Mouse (Mus musculus) ES-E14 (cell line): Measurements from ENCODE around the gene Prelid3b. TPM values are rescaled to one million over a fixed set of nuclear protein-coding genes. Genes with fewer than 3 reads are reported as not detected.

ENCODE experiments used
- DNase-seq: peaks from one replicate; pipeline ENCODE4 v3.0.0-alpha.2; 2013; ENCODE audit warnings: low read depth, low spot score
- H3K27ac ChIP-seq: 2 replicates; pipeline ENCODE4 v1.5.1; 2012; ENCODE audit warnings: low read depth, mild to moderate bottlenecking, low read length, moderate library complexity, mixed read lengths; ENCODE audit not compliant: poor library complexity, insufficient read depth, severe bottlenecking
- H3K36me3 ChIP-seq: 2 replicates; pipeline ENCODE4 v1.6.1; 2012; ENCODE audit warnings: mild to moderate bottlenecking, low read length, moderate library complexity, mixed read lengths; ENCODE audit not compliant: control insufficient read depth, poor library complexity, insufficient read depth, severe bottlenecking
- H3K4me1 ChIP-seq, 2 experiments: fragments of 150-350 bp in 1 of 2; sonication (generic) in 1 of 2; 2 replicates each; pipeline ENCODE4 v1.6.1; 2012; ENCODE audit warnings: low read length in 2 of 2, mild to moderate bottlenecking in 1 of 2, mixed read lengths in 1 of 2; ENCODE audit not compliant: control insufficient read depth in 2 of 2, insufficient read depth in 2 of 2, poor library complexity in 1 of 2
- H3K4me3 ChIP-seq, 2 experiments: fragments of 150-350 bp in 1 of 2; sonication (generic) in 1 of 2; 2 replicates each; pipeline ENCODE4 v1.5.1; 2012; ENCODE audit warnings: low read length in 2 of 2, low read depth in 1 of 2, mild to moderate bottlenecking in 1 of 2, mixed read lengths in 1 of 2; ENCODE audit not compliant: insufficient read depth in 1 of 2, poor library complexity in 1 of 2, severe bottlenecking in 1 of 2
- H3K9ac ChIP-seq: 2 replicates; pipeline ENCODE4 v1.6.1; 2012; ENCODE audit warnings: low read depth, mild to moderate bottlenecking, low read length, mixed read lengths; ENCODE audit not compliant: poor library complexity, insufficient read depth, severe bottlenecking
- H3K9me3 ChIP-seq: fragments of 150-350 bp; sonication (generic); 2 replicates; pipeline ENCODE4 v1.6.1; 2012; ENCODE audit warnings: low read depth, mild to moderate bottlenecking, low read length; ENCODE audit not compliant: control insufficient read depth, insufficient read depth
- CHD2 ChIP-seq: IDR thresholded peaks from 2 replicates; pipeline ENCODE4 v1.6.1; 2014; ENCODE audit warnings: mild to moderate bottlenecking, low read depth, low read length, inconsistent platforms
- HCFC1 ChIP-seq: IDR thresholded peaks from 2 replicates; pipeline ENCODE4 v1.6.1; 2012; ENCODE audit warnings: low read length, inconsistent platforms, borderline replicate concordance; ENCODE audit not compliant: insufficient read depth
- MAFK ChIP-seq: IDR thresholded peaks from 2 replicates; pipeline ENCODE4 v1.6.1; 2014; ENCODE audit warnings: mild to moderate bottlenecking, low read depth, low read length, inconsistent platforms; ENCODE audit not compliant: insufficient read depth
- ZC3H11A ChIP-seq: IDR thresholded peaks from 2 replicates; pipeline ENCODE4 v1.6.1; 2012; ENCODE audit warnings: low read depth, mild to moderate bottlenecking, inconsistent platforms, low read length, borderline replicate concordance
- ZNF384 ChIP-seq: IDR thresholded peaks from 2 replicates; pipeline ENCODE4 v1.6.1; 2012; ENCODE audit warnings: low read depth, low read length, inconsistent platforms
- in situ Hi-C, 2 experiments: fragments of 600-800 bp; cut with MboI; formaldehyde crosslinking; loops; one replicate each; pipeline ENCODE4 v1.15.1; 2025; ENCODE audit warnings: low sequenced_read_pairs in 2 of 2, inconsistent platforms in 1 of 2; ENCODE audit not compliant: unreplicated experiment in 2 of 2
- total RNA-seq: library from RNA; depleted of rRNA; stranded (reverse); fragments of 300-350 nt; gene quantifications from 2 replicates; pipeline ENCODE4 v1.2.3, GENCODE M21; 2012

Prelid3b gene
- total RNA-seq, 1 experiment, result 63.4 TPM

GRCm38 (mm10) chr2:174470333-174470732 lies 2.5 kb downstream of the Prelid3b start:
- no peak overlapping the region for H3K9ac ChIP-seq
- no peak overlapping the region for H3K27ac ChIP-seq
- H3K36me3 ChIP-seq, result peaks cover 26% of the 10 kb centered on the region
- H3K9me3 ChIP-seq, result no peaks in the 10 kb centered on the region
- no peak for DNase-seq
- no peak for TF ChIP-seq HCFC1
- TF ChIP-seq MAFK, result no peak
- TF ChIP-seq ZNF384, result no peak
- no peak for TF ChIP-seq ZC3H11A
- TF ChIP-seq CHD2, result no peak
- in situ Hi-C loops, result no loop called here
- peaks cover 5 to 7% of the 10 kb centered on the region in 2 experiments; a peak in 3 of 4 replicates for H3K4me1 ChIP-seq
- no peak overlapping the region for H3K4me3 ChIP-seq

GRCm38 (mm10) chr2:174463789-174464523 lies 8.9 kb downstream of the Prelid3b start, which contains the start of gene Atp5e:
Gene Atp5e (minus strand): TSS chr2:174464105.
- H3K36me3 ChIP-seq, result peaks cover 32% of the 10 kb centered on the region
- peak within 1 kb of the TSS; percentile 86 for H3K27ac ChIP-seq
- H3K4me1 ChIP-seq, result peaks cover 0 to 6% of the 10 kb centered on the region in 2 experiments; a peak in 2 of 4 replicates
- in situ Hi-C loops, result no loop called here
- peak within 1 kb of the TSS; percentile 94 to 99 for H3K4me3 ChIP-seq
- H3K9ac ChIP-seq, result peak within 1 kb of the TSS; percentile 97
- TF ChIP-seq ZNF384 (no peak), MAFK (no peak), HCFC1 (peak; percentile 82), CHD2 (peak; percentile 80), ZC3H11A (no peak)
- no peaks in the 10 kb centered on the region; the same call in 1 of the 2 replicates for H3K9me3 ChIP-seq
- peak; percentile 86 for DNase-seq

- in situ Hi-C loops, result no loop called here
- peak overlapping the region; percentile 97 for H3K9ac ChIP-seq
- H3K9me3 ChIP-seq, result no peaks in the 10 kb centered on the region; the same call in 1 of the 2 replicates
- no peak for DNase-seq
- H3K27ac ChIP-seq, result peak overlapping the region; percentile 86
- peak overlapping the region; percentile 94 to 99 for H3K4me3 ChIP-seq
- no peak for TF ChIP-seq ZC3H11A
- no peak for TF ChIP-seq MAFK
- TF ChIP-seq ZNF384, result no peak
- TF ChIP-seq HCFC1, result no peak
- TF ChIP-seq CHD2, result no peak
- peaks cover 0 to 6% of the 10 kb centered on the region in 2 experiments; a peak in 2 of 4 replicates for H3K4me1 ChIP-seq
- H3K36me3 ChIP-seq, result peaks cover 31% of the 10 kb centered on the region
Measured at GRCm38 (mm10) chr2:174463370-174463769, 9.5 kb downstream of the Prelid3b start.

- no peak overlapping the region for H3K4me3 ChIP-seq
- peaks cover 0 to 5% of the 10 kb centered on the region in 2 experiments; a peak in 2 of 4 replicates for H3K4me1 ChIP-seq
- in situ Hi-C loops, result no loop called here
- DNase-seq, result no peak
- no peaks in the 10 kb centered on the region; the same call in 1 of the 2 replicates for H3K9me3 ChIP-seq
- H3K36me3 ChIP-seq, result peaks cover 17% of the 10 kb centered on the region
- H3K9ac ChIP-seq, result no peak overlapping the region
- H3K27ac ChIP-seq, result no peak overlapping the region
- TF ChIP-seq ZC3H11A, result no peak
- no peak for TF ChIP-seq HCFC1
- no peak for TF ChIP-seq MAFK
- TF ChIP-seq ZNF384, result no peak
- TF ChIP-seq CHD2, result no peak
Measured at GRCm38 (mm10) chr2:174459365-174459764, 13.5 kb downstream of the Prelid3b start.
